Mouse (Mus musculus): ENCODE measurements around the gene Tnfrsf12a.
A peak's percentile ranks its signal among the peaks of the same experiment; 100 is the strongest.

Tnfrsf12a gene

DNA sequence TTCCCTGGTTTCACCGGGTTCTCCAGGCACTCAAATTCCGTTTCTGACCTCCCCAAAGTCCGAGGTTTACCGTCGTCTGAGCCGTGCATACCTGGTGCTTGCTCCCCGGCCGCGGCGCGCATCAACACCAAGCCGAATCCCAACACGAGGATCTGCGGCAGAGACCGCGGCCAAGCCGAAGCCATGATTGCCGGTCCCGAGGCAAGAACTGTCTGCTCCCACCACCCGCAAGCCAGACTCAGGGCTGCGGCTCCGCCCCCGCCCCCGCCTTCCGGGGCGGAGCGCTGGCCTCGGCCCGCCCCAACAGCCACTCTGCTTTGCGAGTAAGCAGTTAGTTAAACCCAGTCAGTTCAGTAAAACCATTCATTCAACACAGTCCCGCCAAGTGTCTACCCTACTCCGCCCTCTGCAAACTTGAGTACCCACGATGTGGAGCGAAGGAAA is at the start of gene Tnfrsf12a:
Gene Tnfrsf12a (minus strand): TSS at position 233 of the 444 bp plus-strand sequence.
- DNase-seq (ENCODE audit: extremely low spot score, low read depth, low spot score) = no peak

DNA sequence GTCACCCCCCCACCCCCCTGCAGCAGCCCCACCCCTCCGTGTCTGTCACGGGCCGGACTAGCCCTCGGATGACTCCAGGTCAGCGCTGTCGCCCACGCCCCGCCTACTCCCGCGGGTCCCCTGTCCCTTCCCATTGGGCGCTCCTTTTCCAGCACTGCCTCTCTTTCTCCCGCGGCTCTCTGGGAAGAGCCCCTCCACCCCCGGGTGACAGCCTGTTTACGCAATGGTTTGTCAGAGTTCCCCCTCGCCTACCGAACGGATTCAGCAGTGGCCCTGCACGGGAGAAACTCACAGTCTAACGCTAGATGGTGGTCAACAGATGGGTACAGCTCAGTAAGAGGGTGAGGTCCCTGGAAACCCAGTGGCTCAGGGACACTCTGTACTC is 49.5 kb upstream of the Tnfrsf12a start:
- DNase-seq (ENCODE audit: extremely low spot score, low read depth, low spot score) = no peak

DNA sequence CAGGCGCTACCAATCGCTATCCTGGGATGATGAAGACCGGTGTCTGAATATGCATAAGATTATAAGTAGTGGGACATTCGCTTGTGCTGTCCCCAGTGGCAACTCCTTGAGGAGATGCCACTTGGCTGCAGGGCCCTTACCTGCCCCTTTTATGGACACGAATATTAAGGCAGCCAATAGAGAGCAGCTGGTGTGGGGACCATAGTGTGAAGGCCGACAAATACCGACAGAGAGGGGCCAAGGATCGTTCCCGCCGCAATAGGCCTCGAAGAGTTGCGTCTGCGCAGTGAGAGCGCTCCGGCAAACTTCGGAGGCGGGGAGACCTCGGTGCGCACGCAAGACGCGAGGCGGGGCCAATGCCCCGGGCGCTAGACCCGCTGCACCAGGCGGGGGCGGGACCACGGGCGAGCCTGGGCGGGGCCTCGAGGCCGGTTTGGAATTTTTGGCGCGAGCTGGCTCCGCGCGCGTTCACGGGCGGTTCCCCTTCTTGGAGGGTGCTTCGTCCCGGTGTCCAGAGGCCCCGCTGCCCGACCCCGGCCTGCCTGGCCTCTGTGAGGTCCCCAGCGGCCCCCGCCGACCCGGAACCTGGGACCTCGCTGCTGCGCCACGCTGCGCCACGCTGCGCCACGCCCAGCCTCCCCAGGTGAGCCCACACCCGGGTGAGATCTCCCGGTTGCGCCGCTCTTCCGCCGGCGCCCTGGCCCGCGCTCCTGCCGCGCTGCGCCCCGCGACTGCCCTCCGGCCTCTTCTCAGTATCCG is 48.9 kb upstream of the Tnfrsf12a start, which contains the start of gene Pkmyt1:
Gene Pkmyt1 (plus strand): TSS at position 338 of the 759 bp plus-strand sequence.
- peak; percentile 77 for DNase-seq (ENCODE audit: extremely low spot score, low read depth, low spot score)

DNA sequence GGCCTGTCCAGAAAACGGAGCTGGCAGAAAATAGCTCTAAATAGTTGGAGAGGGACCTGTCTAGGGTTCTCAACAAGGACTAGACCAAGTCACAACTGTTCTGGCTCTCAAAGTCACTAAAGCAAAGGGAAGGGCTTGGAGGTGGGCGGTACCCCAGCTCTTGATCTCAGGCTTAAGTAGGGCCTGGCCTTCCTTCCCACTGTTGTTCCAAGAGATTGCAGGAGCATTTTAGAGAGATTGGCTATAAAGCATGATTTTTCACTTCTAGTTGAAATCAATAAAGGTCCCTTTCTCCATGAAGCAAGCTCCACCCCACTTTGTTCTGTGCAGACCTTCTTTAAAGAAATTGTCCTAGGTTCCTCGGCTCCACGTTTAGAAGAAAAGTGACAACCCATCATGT is 48.2 kb upstream of the Tnfrsf12a start:
- no peak for DNase-seq (ENCODE audit: extremely low spot score, low read depth, low spot score)

DNA sequence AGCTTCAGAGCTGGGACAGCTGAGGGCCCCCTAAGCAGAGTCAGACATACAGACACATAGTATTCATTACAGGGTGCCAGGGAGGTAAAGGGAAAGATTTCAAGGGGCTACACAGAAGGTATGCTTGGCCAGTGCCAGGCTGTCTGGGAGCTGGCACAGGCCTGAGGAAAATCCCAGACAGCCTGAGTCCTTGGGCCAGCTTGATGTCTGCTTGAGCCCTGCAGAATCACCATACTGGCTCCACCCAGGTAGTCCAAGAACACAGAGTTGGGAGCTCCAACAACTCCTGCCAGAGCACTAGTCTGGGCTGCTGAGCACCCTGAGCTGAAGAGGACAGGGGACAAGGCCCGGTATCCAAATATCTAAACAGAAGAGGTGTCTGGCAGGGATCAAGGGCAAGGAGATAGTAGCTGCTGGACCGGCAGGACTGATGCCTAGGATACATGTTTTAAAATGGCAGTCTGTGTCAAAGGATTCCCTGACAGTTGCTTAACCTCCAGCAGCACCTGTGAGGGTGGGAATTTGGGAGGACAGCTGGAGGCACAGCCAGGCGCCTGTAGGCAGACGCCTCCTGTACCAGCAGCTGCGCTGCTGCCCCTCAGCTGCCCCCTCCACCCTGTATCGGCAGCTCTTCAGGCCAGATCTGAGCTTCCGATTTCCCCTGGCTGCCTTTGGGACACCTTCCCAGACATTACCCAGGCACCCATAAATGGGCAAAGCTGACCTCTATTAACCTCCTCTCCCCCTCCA is 45.3 kb upstream of the Tnfrsf12a start, which contains the start of gene 1520401A03Rik:
Gene 1520401A03Rik (minus strand): TSS at position 408 of the 750 bp plus-strand sequence.
- DNase-seq (ENCODE audit: extremely low spot score, low read depth, low spot score) = no peak

DNA sequence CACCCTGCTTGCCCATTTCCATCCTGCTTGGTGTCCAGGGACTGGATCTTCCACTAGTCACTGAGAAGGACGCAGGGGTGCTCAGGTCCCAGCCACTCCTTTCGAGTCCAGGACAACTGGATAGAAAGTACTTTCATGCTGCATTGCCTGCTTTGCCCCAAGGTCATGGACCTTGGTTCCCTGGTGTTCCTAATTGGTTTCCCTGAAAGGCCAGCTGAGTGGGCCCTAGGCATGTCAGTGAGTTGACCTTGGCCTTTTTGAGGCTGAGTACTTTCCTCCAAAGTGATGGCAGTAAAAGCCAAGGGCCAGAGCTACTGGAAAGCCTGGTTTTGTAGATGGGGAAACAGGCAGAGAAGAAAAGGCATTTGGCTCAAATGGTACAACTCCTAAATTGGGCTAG is 44.6 kb upstream of the Tnfrsf12a start:
- no peak for DNase-seq (ENCODE audit: extremely low spot score, low read depth, low spot score)

DNA sequence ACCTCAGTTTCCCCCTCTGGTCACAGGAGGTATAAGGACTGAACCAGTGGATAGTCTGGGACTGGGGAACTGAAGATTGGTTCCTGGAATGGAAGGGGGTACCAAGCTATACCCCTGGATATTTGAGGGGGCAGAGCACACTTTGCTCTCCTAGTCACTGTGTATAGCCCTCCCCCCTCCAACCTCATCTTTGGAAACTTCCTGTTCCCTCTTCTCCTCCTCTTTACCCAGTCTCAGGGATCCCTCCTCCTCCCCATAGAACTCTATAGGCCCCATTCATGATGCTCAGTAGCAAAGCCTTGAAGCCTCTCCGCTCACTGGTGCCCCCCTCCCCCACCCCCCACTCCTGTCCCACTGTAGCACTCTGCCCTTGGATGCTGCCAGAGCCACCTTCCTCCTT is 42.2 kb upstream of the Tnfrsf12a start:
- DNase-seq (ENCODE audit: extremely low spot score, low read depth, low spot score) = no peak

DNA sequence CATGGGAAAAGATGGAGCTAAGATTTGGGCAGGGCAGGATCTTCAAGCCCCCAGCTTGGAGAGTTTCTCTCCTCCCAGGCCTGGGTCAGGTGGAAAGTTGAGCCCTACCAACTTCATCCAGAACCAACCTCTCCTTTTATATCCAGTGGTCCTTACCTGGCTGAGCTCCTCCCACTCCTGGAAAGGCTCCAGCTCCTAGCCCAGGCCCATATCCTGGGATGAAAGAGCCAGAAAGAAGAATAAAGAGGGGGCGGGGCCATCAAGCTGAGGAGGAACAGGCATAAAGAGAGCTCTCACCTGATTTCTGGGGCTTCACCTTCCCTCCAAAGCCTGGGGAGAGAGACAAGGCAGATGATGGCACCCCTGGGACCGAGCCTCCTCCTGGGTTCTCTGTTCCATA is 39.7 kb upstream of the Tnfrsf12a start:
- DNase-seq (ENCODE audit: extremely low spot score, low read depth, low spot score) = no peak

DNA sequence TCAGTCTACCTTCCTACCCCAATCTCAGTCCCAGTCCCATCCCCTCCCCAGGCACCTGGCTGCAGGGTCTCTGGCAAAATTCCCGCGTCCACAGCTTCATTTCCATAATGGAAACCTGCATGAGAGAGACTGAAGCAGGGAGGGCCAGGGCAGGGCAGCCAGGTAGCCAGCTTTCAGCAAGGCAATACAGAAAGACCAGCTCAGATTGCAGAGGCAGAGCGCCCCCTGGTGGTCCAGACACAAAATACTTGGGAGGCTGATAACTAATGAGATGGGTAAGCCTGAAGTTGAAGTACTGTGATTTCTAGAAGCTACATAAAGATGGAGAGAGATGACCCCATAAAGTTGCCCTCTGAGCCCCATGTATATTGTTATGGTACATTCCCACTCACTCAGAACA is 28.9 kb upstream of the Tnfrsf12a start:
- no peak for DNase-seq (ENCODE audit: extremely low spot score, low read depth, low spot score)

DNA sequence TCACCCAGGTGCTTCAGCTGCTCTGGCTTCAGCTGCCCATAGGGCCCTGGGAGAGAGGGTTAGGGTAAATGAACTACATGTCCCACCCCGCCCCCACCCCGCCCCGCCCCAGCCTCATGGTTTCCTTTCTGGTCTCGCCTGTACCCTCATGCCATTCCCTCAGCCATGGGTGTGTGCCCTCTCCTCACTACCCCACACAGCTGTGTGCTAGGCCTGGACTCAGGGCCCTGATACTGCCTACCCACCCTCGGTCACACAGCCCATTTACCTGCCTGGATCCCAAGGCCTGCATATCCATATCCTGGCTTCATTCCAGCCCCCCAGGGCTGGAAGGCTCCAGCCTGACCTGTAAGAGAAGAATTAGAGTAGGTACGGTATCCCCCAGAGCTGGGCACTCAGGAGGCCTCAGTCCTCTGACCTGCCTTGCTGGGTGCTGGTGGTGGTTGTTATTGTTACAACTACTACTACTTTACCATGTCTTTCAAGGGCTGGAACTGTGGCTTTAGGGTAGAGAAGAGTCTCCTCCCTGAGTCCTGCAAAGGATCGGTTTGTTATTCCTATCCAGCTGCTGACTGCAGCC is 28.3 kb upstream of the Tnfrsf12a start:
- no peak for DNase-seq (ENCODE audit: extremely low spot score, low read depth, low spot score)

DNA sequence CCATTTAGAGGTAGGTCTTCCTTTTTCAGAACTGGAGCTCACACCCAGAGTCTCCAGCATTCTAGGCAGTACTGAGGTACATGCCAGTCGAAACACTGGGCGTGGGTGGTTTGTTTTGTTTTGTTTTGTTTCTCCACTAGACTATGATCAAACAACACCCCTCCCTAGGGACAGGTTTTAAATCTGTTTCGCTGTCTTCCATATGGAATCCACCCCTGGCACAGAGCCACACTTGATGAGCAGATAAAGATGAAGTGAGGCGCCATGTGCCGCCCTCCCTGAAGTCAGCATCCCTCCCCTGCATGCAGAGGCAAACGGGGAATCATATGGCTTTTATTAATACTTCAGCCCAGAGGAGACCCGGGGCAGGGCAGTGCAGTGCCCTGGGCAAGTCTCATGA is 27.5 kb upstream of the Tnfrsf12a start:
- no peak for DNase-seq (ENCODE audit: extremely low spot score, low read depth, low spot score)

DNA sequence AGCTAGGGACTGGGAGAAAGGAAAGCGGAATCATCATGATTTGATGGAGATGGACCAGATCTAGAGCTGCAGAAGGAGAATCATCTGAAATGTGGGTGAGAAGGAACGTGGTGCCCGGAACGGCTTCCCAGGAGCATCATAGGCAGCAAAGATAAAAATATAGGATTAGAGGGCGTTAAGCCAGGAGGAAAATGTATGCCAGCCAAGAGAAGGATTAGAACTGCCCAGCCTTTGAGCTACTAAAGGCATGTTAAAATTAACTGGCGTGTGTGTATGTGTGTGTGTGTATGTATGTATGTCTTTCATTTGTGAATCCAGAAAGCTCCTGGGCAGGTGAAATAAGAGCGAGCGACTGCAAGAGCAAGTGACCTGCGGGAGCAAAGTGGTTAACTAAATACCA is 26.0 kb upstream of the Tnfrsf12a start:
- DNase-seq (ENCODE audit: extremely low spot score, low read depth, low spot score) = no peak

DNA sequence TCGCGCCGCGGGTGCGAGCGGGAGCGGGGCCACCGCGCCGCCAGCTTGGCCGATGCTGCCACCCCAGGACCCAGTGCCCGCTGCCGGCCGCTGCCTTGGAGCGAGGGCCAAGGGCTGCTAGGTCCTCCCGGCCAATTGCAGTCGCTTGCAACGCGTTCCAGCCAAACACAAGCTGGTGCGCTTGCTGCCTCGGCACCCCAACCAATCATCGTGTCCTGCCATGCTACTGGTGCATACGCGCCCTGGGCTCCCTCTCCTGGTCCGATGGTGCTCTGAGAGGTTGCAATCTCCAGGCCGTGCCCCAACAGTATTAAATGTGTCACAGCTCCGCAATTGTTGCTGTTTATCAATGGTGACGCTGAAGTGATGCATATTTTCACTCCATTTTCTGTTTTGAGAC is 22.8 kb upstream of the Tnfrsf12a start:
- DNase-seq (ENCODE audit: extremely low spot score, low read depth, low spot score) = no peak

DNA sequence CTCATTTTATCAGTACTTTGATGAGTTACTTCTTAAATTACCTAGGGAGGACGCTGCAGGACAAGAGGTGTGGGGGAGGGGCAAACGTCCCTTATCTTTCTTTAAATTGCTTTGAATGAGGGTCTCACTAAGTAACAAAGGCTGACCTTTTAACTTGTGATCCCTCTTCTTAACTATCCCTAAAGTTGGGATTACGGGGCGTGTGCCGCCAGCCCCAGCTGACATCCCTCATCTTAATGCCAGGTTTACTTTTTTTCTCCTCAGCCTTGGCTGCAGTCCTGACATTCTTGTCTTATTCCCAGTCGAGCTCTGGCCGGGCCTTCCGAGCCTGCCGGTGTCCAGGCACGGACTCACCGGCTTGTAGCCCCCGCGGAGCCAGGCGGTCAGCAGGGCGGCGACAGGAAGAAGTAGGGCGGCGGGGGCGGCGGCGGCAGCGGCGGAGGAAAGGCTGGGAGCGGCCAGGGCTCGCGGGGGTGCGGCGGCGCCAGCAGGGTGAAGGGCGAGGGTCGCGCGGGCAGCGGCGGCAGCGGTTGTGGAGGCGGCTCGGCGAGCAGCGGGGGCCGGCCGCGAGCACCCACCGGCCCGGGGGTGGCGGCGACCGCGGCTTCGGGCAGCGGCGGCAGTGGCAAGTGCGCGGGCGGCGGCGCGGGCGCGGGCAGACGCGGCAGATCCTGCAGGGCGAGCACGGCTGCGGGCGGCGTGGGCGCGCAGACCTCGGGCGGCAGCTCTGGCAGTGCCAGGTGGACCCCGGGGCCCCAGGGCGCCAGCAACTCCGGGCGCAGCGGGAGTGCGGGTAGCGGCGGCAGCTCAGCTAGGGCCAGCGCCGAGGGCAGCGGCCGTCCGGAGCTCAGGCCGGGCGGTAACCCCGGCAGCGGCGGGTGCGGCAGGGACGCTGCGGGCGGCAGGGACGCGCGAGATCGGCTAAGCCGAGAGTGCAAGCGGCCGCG is 22.1 kb upstream of the Tnfrsf12a start:
- DNase-seq (ENCODE audit: extremely low spot score, low read depth, low spot score) = no peak

DNA sequence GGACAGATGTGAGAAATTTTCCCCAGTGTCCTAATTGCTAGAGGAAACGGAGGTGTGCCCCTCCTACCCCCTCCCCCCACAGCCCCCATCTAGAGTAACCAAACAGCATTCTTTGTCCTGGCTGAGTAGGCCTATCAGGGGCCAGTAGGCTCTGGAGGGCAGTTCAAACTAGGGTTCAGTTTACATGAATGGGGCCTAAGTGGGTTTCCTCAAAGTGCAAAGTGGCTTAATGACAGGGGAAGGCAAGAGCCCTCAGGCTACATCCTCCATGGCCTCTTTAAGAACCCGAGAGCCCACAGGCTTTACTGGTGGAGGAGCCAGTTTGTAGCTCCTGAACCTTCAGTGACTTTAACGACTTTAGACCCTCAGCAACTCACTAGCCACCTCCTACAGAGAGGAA is 18.5 kb upstream of the Tnfrsf12a start:
- DNase-seq (ENCODE audit: extremely low spot score, low read depth, low spot score) = no peak

DNA sequence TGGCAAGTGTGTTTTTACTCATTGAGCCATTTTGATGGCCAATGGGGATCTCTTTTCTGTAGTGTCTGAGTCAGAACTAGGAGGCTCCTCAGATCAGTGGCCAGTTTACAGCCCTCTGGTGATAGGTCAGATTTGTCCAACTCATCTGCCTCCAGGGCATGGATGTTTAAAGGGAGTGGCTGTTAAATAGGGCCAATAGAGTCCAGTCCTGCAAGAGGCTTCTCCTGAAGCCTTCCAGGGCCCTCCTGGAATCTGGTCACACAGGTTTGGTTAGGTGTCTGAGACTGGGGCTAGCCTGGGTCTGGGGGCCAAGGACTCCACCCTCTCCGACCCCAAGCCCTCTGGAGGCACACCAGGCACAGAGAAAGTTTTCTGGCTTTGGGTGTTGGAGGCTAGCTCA is 17.2 kb upstream of the Tnfrsf12a start:
- no peak for DNase-seq (ENCODE audit: extremely low spot score, low read depth, low spot score)

DNA sequence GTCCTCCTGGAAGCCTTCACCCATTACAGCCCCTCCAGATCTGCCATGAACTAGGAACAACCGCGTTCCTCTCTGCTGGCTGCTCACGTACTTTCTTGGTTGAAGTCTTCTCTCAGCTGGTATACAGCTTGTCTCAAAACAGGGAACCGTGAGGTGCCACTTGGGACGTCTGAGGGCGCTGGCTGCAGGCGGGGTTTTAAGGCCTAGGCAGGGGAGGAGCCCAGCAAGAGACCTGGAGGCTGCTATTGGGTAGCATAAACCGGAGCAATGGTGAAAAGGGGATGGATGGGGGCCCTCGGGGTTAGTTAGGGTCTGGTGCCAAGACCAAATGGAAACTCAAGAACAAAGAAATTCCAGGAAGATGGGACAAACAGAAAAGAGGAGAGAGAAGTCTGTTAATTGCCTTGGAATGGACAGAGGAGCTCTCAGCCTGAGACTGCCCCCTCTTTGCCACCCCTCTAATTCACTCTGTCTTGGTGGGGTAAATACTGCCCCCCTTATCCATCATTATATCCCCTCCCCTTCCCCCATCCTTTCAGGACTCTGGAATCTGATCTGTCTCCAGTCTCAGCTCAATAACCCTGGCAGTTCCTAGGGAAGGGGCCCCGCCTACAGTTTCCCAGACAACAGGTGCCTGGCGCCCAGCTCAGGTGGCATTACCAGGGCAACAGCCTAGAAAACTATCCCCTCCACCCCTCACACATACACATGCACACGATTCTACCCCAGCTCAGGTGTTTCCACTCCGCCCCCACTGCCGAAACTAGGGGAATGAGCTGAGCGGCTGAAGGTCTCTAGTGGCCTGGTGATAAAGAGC is 6.8 kb upstream of the Tnfrsf12a start, which contains the start of gene Cldn9:
Gene Cldn9 (minus strand): TSS at position 171 of the 817 bp plus-strand sequence.
- DNase-seq (ENCODE audit: extremely low spot score, low read depth, low spot score) = no peak

DNA sequence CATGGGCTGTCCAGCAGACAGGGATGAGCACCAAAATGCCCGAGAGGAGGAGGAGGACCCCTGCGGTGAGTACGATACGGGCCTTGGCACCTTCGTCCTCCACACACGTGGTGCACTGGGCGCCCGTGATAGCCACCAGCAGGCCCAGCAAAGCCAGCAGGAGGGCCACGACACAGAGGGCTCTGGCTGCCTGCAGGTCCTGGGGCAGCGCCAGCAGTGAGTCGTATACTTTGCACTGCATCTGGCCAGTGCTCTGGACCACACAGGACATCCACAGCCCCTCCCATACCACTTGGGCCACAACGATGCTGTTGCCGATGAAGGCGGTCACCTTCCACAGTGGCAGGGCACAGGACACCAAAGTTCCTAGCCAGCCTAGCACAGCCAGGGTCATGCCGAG is 6.0 kb upstream of the Tnfrsf12a start:
- no peak for DNase-seq (ENCODE audit: extremely low spot score, low read depth, low spot score)

DNA sequence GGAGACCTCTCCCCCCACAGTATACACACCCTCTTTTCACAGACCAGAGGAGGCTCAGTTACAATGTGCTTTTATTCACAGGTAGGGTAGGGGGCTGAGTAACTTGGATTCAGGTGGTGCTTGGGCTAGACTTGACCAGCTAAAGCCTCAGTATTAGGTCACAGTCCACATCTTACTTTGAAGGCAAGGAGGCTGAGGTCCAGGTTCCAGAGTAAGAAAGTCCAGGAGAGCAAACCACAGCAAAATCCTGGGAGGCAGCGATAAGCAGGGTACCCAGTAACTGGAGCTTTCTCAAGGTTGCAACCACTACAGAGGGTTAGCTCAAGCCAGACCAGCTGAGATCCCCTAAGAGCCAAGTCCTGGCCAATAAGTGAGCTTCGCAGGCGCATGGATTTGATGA is 5.3 kb upstream of the Tnfrsf12a start:
- no peak for DNase-seq (ENCODE audit: extremely low spot score, low read depth, low spot score)

DNA sequence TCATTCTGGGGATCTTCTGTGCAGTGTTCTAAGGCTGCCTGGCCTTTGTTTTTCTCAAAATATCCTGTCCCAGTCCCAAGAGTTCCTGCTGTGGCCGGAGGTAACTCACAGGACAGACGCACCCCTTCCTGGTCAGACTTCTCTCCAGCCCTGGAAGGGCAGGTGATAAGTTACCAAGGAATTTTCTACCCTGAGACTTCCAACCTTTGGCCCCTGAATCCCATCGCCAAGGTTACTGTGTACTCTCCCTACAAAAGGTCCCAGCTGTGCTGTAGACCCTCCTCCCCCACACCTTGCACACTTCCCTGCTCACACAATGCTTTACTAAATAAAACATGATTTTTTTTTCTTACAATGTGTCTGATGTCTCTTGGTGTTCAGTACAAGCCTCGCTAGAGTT is 4.8 kb upstream of the Tnfrsf12a start:
- no peak for DNase-seq (ENCODE audit: extremely low spot score, low read depth, low spot score)

Data from hindlimb bud, embryonic 11.5 days (tissue).